Mouse (Mus musculus) left cerebral cortex, adult 9 months (tissue): ENCODE measurements around the gene Gpr89.
A peak's percentile ranks its signal among the peaks of the same experiment; 100 is the strongest.

Experiments
- DNase-seq, 2 experiments: peaks; one replicate each; pipeline ENCODE4 v3.0.0; 2022; ENCODE audit warnings: low spot score in 2 of 2

Gpr89 gene

DNA sequence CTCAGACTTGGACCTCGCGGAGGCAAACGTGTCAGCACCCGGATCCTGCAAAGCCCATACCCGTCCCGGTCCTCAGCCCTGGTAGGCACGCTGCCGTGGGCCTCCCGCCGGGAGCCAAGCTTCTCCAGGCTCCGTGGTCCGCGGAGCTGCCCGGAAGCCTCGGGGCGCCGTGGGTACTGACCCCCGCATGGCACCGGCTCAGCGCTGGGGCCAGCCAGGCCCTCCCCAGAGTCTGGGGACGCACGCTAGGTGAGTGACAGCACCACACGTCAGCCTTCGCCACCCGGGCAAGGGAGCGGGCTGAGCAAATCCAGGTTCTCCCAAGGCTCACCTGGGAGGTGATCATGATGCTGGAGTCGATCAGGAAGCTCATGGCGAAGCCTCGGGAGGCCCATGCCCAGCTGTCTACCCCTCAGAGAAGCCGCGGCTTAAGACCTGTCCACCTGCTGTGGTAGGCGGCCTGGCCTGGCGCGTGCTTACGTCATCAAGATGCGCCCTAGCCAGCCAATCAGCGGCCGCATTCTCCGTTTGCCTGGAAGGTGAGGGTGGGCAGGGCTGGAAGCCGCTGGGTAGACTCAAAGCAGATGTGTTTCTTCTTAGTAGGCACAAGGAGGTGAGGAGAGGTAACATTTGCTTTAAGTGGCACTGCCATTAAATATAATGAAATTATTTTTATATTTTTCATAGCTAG, at the start of gene Gpr89:
TSS of gene Gpr89 (minus strand) at position 496 of the 691 bp plus-strand sequence.
- peak; percentile 84 to 95 for DNase-seq

DNA sequence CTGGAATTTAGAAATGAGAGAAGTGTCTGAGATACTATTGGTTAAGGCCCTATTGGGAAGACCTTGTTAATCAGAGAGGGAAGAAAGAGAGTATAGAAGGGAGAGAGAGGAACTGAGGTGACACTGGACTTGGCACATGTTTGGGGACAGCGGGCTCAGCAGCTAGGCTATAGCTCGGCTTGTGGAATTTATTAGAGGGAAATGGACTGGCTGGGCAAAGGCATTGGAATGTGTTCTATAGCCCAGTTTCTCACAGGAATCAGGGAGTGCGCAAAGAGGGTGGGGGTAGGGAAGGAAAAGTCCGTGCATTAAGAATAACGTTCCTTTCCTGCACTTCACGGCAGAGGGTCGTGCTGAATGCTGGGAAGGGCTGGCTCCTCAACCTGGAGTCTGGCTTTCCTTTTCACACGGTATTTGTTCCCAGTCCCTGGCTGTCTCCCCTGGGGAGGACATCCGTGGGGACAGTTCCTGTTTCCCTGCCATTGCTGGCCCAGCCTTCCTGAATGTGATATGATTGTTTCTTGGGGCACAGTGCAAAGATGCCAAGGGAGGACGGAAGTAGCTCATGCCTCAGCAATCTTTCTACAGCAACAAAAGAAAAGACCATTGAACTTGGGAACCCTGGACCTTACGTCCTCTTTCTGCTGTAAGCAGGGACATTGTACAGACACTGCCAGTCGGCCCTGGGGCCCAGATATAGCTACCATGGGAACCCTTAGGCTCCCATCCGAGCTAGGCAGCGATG, 48.5 kb upstream of the Gpr89 start:
- DNase-seq: no peak

DNA sequence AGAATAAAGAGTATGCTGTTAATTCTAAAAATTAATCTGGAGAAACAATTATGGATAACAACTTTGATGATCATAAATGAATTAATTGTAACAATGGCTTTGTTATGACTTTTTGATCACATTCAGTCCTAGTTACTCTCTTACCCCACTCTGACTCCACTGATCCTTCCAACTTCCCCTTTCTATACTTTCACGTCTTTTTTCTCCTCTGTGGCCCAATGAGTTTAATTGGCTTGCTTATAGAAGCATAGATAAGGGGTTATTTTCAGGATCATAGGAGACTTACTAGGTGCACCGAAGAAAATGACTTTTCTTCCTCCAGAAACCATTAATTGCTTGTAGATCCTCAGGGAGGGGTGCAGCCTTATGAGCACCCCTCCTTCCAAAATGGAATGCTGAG, 37.6 kb upstream of the Gpr89 start:
- DNase-seq: no peak

DNA sequence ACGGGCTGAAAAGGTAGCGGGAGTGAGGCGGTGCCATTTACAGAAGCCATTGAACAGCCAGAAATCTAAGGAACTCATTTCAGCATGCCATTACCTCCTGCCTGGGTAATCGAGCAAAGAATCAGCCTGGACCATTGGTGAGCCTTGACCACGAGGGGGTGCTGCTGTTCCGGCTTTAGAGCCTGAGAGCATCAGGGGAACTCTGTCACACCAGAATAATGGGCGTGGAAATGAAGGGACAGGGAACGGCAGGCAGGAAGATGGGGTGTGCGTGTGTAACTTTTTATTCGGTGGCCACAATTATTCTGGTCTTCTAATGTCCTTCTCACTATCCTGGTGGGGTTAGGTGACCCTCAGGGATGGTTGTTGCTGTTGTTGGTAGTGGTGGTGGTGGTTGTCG, 33.6 kb upstream of the Gpr89 start:
- DNase-seq: peak; percentile 50 to 93

DNA sequence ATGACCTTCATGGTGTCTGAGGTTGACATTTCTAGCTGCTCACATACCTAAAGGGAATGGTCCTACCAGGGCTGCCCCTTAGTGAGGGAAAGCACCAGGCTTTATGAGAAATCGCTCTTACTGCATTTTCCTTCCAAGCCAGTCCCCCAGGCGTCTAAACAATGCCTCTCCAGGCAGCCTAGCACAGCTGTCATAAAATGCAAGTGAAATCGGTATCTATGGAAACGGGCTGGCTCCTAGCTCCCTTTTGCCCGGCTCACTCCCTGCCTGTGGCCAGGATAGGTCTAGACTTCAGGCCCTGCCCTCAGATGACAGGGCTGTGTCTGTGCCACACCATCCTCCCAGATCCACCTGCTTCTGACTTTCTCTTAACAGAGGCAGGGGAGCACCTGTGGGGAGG, 32.5 kb upstream of the Gpr89 start:
- peak in 1 of 2 experiments; percentile 5 for DNase-seq

DNA sequence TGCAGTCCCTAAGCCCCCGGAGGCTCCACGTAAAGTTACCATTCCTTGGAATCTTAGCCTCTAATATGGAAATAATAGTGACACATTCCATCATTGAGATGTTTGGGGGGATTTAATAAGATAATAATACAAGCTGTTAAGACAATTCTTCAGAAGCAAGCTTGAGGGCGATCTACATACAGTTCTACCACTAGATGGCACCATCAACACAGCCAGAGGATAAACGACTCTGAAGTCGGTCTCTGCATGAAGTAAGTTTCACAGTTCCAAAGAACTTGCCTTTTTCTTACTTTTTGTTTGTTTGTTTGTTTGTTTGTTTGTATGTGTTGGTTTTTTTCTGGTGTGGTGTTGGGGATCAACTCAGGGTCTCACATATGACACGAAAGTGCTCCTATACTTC, 31.1 kb upstream of the Gpr89 start:
- DNase-seq: no peak

DNA sequence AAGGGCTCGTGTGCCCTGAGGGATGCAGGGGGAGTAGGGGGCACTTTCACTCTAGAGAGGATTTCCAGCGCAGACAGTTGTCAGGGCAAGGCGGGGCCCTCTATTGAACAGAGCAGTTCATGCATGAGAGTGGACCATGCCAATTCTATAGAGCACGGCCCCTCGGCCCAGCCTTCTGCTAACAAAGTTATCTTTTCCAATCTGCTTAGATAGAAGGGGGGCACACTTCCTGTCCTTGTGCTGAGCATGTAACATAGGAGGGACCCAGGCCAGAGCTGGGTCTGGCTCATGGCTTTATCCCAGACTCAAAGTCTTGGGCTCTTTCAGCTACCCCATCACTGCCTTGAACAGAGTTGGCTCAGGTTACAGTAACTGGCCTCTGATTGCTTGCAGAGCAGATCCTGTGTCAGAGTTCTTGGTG, 26.1 kb upstream of the Gpr89 start:
- no peak for DNase-seq

DNA sequence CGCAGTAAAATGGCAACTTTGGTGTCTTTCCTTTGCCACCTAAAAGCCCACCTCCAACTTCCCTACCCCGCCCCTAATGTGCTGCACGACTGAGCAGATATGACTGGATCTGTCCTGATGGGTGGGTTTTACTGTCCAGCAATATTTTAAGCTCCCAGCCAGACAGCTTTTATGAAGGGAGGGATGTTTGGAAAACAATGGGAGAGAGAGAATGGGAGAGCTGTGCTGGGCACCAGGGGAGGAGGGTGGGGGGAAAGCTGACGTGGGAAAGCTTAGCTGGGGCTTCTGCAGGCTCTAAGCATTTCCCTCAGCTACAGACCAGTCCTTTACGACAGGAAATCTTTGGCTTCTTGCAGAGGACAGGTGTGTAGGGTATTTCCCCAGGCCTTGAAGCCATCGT, 20.8 kb upstream of the Gpr89 start, which contains the start of gene Gja8:
TSS of gene Gja8 (minus strand) at position 101 of the 400 bp plus-strand sequence.
- DNase-seq: no peak

DNA sequence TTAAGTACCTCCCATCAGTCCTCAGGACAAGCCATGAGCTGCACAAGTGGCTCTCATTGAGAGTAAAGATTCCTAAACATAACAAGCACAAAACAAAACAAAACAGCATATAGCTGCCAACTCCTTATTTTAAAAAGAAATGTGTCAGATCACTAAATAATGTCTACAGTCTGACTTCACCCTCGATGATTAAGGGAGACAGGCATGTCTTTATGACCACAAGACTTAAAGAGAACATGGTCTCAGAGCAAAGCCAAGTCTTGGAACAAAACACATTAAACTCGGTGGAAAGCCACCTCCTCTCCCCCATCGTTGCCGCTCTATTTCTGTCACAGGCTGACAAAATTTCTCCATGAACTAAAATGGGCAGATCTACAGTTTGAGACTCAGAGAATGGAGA, 19.5 kb upstream of the Gpr89 start:
- no peak for DNase-seq

DNA sequence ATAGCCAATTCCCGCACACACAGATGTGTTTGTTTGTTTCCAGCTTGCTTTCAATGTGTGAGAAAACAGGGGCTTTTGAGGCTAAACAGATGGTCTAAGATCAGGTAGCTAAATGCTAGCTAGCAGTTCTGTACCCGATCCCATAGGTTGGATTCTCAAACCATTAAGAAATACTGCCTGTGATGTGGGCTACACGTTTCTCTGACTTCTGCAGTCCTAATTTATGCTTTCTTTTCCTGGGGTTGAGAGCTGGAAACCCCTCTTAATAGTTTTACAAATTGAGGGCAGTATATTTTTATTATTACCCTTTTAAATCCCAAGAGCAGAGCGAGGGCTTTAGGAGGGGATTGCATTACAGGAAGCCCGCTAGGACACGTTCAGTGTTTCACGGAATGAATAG, 15.8 kb upstream of the Gpr89 start:
- no peak for DNase-seq

DNA sequence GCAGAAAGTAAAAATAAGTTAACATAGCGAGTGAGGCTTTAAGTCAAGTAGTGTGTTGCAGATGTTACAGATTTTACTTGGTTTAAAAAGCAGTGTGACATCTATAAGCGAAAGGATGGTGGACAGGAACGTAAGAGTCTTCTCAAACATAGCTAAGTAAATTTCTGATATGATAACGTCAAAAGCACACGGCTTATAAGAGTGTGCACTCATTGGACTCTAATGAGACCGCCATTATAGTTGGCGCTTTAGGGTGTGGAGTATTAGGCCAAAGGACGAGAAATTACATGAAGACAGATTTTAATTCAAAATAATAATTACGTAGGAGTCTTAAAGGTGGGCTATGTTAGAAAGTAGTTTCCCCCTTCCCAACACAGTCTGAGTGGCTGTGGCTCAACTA, 446 bp upstream of the Gpr89 start:
- no peak for DNase-seq

DNA sequence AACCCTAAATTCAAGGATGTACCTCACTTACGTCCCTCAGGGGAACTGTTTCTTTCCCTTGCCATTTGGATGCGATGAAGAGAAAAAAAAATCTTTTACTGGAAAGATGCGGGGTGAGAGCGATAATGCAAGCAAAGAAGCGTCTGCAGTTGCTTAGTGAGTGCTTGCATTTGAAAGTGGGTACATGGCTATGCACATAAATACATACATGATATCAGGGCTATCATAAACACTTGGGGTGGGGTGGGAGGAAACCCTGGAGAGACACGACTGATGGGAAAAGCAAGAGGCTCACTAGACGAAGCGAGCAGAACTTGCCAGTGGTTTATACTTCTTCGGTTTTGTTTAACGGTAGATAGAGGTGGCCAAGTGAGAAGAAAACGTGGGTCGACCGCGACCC, 753 bp downstream of the Gpr89 start, which contains the start of gene Gja5:
TSS of gene Gja5 (plus strand) at position 301 of the 400 bp plus-strand sequence.
- DNase-seq: no peak

DNA sequence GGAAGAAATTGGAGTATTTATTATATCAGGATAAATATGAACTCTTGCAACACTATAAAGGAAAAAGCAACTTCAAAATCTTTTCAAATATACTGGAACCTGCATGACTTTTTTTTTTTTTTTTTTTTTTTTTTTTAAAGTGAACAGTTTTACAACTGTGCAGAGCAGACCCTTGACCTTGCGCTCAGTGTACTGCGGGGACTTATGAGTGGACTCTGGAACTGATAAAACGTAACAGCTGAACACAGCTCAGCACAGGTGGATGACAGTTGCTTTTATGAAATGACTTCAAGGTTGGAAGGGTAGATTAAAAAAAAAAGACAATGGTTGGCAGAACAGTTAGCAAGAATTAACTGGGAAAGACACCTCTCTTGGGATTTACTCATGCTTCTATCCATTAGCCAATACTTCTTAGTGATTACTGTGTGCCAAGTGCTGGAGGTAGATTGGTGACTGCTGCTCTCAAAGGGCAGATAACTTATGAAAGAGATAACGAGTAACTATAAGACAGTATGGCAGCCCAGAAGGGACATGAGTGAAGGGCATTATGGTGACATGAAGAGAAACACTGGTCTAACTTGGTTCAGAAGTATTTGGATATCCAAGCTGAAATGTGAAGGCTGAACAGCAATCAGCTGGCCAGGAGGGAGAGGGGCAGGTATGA, 2.7 kb downstream of the Gpr89 start:
- DNase-seq: no peak

DNA sequence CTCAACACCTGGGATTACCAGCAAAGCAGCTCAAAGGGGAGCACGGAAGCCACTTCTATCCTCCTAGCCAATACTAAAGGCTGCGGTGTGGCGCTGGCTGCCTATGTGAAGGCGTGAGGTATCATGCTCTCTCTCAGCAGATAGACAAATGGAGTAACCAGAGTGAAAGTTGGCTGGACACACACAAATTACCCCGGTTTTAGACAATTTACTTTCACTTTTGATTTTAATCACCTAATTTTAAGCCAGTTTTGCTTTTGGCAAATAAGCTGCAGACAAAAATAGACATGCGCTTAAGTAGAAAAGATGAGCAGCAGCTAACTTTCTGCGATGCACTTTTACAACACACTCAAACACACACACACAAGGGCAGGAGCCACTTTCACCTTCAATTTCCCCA, 21.5 kb downstream of the Gpr89 start:
- DNase-seq: no peak

DNA sequence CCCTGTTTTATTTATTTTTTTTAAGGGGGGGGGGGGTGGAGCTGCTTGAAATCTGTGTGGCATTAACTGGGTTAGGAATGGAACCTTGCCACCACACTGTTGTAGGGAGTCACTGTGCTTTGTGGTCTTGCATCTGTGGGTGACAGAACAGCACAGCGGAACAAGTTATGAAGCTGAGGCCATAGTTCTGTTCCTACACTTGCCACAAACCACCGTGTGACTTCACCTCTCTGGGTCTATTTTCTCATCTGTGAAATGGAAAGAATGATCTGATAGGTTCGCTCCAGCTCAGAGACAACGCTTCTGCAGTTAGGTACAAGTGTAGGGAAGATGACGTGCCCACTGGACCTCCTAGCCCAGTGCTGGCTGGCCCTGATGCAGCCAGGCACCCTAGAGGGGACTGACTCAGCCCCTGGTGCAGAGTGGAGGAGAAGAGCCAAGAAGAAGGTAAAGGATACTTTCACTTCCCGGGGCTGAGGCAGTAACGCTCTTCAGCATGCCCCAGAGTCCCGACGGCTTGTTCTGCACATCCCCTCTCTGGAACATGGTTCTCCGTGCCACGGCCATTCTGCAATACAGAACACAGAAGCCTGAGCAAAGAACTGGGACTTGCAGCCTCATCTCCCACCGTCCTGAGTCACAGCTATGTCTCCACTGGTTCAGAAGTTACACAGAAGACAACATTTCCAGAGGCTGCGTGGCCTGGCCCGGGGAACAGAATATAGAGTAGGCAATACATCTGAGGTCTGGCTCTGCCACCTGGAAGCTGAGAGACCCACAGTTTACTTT, 22.9 kb downstream of the Gpr89 start:
- no peak for DNase-seq

DNA sequence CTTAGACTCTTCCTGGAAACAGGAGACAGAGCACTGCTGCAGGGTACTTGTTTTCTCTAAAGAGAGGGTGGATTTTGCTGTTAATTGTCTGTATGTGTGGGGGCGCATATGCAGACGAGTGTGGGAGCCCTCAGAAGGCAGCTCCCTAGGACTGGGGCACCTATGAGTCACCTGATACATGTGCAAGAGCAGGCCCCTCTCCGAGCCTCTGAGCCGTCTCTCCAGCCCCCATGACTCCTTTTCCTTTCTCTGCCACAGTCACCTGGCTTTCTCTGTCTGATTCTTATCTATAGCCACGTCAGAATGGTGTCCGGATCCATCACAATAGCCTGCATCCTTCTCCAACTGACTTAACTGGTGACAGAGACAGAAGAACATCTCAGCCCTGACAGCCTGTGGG, 23.6 kb downstream of the Gpr89 start:
- DNase-seq: peak in 1 of 2 experiments; percentile 42

DNA sequence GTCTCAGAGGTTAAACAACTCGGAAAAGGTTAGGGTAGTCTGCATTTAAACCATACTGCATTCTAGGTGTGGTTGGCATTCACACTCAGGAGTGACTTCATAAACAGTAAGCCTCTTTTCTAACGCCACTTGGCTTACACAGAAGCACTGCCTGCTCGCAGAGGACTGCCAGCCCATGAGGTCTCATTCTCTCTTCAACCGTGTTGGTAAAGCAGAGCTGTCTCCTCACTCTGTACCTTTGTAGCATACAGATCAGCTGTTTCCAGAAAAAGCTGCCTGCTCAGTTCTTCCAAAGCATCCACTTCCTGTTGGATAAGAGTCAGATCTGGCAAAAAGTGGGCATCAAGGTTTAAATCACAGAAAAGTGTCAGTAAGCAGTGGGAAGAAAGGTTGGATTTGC, 24.8 kb downstream of the Gpr89 start:
- DNase-seq: no peak

DNA sequence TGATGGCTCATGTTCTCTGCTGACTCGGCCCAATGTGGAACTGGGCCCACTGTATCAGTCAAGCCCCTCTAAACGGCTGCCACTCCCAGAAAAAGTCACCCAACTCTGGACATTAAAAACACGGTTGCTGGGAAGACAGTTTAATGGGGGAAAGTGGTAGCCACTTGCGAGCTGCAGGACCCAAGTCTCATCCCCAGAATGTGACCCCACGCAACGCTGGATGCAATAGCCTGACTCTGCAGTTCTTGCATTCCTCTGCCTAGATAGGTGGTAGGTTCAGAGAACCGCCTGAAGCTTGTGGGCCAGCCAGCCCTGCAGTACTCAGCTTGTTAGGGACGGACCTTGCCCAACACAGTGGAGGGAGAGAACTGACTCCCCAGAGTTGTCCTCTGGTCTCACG, 25.6 kb downstream of the Gpr89 start:
- no peak for DNase-seq

DNA sequence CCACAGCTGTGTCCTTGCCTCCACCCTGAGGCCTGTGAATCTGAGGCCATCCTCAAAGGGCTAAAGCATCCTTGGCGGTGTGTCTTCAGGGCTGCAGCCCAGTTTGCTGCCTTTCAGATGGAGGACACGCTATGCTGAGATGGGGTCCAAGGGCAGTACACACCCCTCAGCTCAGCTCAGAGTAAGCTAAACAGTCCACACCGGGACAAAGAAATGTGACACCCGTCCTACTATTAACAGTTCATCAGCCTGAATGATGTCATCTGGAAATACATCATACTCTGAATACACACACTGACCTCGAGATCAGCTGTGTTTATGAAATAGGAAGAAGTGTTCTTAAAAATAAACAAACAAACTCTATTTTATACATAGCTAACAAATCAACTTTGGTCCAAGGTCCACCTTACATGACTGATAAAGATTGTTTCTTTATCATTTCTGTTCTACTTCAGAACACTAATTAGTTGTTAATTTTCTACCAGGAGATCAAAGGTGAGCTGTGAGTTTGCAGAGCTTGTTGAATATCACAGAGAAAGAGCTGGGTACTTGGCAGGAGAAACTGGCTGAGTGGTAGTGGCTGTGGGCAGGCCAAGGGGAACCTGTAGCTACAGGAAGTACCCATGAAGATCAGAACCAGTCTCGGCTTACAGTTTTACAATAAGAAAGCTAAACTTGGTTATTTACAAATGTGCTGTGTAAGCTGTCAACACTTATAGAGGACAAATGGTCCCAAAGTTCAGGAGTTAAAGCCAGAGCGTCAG, 30.2 kb downstream of the Gpr89 start:
- DNase-seq: no peak

DNA sequence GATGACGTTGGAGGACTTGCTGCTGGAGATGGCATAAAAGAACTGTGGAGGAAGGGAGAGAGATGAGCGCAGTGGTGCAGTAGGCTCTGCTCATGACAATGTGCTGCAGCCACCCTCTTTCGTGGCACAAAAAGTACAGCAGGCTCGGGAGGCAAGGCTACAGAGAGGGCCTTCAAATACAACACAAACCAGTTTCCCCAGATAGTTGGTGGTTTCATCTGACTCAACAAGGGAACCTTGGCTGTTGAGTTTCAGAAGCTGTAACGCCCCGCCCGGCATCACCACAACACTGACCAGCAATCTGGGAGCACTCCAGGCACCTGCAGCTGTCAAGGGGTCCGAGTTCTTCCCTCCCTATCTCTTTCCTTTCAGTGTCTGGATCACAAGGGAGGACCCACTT, 32.6 kb downstream of the Gpr89 start:
- no peak for DNase-seq

DNA sequence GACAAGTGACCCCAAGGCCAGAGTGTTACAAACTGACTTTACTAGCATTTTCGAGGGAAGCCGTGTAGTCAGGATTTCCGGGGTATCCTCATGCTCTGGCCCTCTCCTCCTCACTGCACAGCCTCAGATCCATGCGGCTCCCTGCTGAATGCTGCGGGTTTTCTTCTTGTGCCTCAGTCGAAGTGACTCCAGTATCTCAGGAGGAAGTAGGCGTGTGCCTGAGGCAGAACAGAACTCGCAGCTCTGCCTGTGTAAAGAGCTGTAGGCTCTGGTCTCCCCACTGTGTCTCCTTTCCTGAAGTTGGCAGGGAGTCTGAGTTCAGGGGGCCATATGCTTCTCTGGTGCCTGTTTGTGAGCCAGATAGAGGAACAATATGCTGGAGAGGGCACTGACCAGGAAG, 34.1 kb downstream of the Gpr89 start:
- DNase-seq: no peak
